In the genomic region with DNA sequence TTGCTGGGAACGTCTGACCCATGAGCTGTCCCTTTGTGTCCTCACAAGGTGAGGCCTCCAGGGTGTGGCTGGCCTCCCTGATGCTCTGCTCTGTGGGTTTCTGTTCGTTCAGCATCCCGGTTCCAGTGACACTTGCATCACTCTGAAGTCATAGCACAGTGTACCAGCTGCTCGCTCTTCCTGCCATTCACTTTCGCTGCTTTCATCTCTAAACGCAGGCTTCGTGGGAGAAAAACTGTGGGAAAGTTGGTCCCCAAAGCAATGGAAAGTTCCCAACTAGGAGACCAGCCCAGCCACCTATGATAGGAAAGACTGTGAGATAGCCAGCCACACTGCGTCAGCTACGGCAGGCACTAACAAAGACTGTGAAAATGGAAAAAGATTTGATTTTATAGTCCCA, we compare ENCODE assay signal across 12 mouse cellular contexts.
"Had no signal": no experiment of that assay in that cellular context is flagged by ENCODE, and none has a peak within 500 bp of the region (broad histone marks: within the 10 kb centered on the region; RNA-seq: fewer than 3 reads in every experiment).

No protein-coding gene starts in this region.

- ATAC-seq: midbrain, embryonic 15.5 days had no signal

- H3K4me2 ChIP-seq: limb, embryonic 13.5 days; midbrain, embryonic 11.5 days; midbrain, embryonic 15.5 days; neural tube, embryonic 12.5 days had no signal

- DNase-seq: left cerebral cortex, postnatal 4 days; lung, adult 2 months; lung, postnatal 10 days; thymus, postnatal 4 days had no signal

- H3K4me1 ChIP-seq: megakaryocyte, embryonic 14.5 days; midbrain, embryonic 15.5 days had no signal

- H3K36me3 ChIP-seq: limb, embryonic 13.5 days; midbrain, embryonic 15.5 days; neural tube, embryonic 12.5 days had no signal

- H3K9ac ChIP-seq: limb, embryonic 13.5 days; liver, embryonic 14.5 days; midbrain, embryonic 15.5 days; neural tube, embryonic 12.5 days had no signal

- H3K4me3 ChIP-seq: limb, embryonic 13.5 days; megakaryocyte, embryonic 14.5 days; midbrain, embryonic 15.5 days; neural tube, embryonic 12.5 days had no signal

- H3K27ac ChIP-seq: limb, embryonic 13.5 days; liver, embryonic 14.5 days; macrophage; midbrain, embryonic 15.5 days; neural tube, embryonic 12.5 days; stomach, postnatal 0 days had no signal

- H3K27me3 ChIP-seq: limb, embryonic 13.5 days; midbrain, embryonic 15.5 days; neural tube, embryonic 12.5 days had no signal

- H3K9me3 ChIP-seq: limb, embryonic 13.5 days; megakaryocyte, embryonic 14.5 days; midbrain, embryonic 15.5 days; neural tube, embryonic 12.5 days had no signal
